Mouse (Mus musculus): ENCODE measurements around the gene Il21r. TPM values are rescaled to one million over a fixed set of nuclear protein-coding genes. Genes with fewer than 3 reads are reported as not detected.

Il21r gene
- total RNA-seq (2021): 1 to 10 TPM; 1.2 to 1.4 TPM
- long read RNA-seq, experiment 1: 0 reads
- long read RNA-seq, experiment 2: 0 reads

DNA sequence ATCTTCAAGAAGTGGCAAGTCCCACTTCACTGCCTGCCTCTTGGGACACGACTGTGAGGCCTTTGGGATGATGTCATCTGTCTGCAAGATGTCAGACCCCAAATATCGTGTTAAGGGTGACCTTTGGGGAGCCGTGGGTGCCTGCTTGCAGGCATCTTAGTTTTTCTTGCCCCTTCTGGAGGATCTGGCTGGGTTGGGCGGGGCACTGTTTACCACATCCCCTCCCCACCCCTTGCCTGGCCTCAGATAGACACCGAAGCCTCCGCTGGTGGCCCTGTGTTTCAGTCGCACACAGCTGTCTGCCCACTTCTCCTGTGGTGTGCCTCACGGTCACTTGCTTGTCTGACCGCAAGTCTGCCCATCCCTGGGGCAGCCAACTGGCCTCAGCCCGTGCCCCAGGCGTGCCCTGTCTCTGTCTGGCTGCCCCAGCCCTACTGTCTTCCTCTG lies at the start of gene Il21r:
Il21r (plus strand) TSS at position 245 of the 447 bp plus-strand sequence.
- peak in 1 of 2 experiments; percentile 17 for DNase-seq (ENCODE audit: extremely low spot score in 1 of 2, low spot score in 2 of 2)
- H3K4me3 ChIP-seq: no peak within 1 kb of the TSS
- intact Hi-C loops (cut with DNase I): no loop called here

DNA sequence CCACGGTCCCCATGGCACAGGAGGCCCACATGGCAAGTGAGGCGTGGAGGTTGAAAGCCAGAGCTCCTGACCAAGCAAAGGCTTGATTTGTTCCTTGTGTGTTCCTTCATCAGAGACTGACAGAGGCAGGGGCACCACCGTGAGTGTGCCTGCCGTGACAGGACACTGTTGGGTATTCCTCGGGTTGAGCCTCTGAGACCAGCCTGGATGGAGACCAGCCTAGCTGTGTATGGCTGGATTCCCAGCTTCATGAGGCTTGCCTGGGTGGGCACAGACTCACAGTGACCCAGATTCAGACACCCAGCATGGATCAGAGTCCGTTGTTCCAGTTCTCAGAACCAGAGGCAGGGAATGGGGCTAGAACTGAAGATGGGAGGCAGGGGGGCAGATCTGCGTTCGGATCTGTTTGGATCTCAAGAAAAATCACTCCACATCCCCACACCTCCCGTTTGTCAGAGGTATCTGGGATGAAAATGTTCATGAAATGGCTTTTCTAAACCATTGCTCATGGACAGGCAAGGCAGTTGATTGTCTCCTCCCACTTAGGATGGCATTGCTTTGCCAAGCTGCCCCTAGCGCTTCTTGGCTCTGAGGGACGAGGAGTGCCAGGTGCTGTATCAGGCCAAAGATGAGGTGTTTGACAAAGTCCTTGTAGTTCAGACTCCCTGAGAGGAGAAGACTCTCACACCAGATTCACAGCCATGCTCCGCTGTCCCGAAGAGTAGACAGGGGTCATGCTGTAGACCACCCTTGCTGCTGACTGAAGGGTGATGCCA lies 49.4 kb upstream of the Il21r start:
- DNase-seq (ENCODE audit: extremely low spot score in 1 of 2, low spot score in 2 of 2): no peak
- TF ChIP-seq CTCF (IDR thresholded peaks at IDR 0.05): no peak
- Histone ChIP-seq H3K27ac (no peak overlapping the region; the same call in none of the 2 replicates), H3K4me3 (no peak overlapping the region)
- intact Hi-C loops (cut with DNase I): loop anchor here (5.0 kb wide), 1 partner anchor 62 kb away; the partner anchor contains the start of gene Nsmce1

More for the DNA sequence above, at the start of gene Il21r:
- no peak for TF ChIP-seq CTCF (IDR thresholded peaks at IDR 0.05)
- H3K27ac ChIP-seq: no peak within 1 kb of the TSS

- intact Hi-C loops (cut with DNase I): loop anchor here (5.0 kb wide), 1 partner anchor 62 kb away; the partner anchor contains the start of gene Nsmce1
- no peak for TF ChIP-seq CTCF (IDR thresholded peaks at IDR 0.05)
- no peak for DNase-seq (ENCODE audit: extremely low spot score in 1 of 2, low spot score in 2 of 2)
- no peak overlapping the region for H3K27ac ChIP-seq
- H3K4me3 ChIP-seq: no peak overlapping the region
Observed at GRCm38 (mm10) chr7:125554456-125555114, 48.6 kb upstream of the Il21r start.

DNA sequence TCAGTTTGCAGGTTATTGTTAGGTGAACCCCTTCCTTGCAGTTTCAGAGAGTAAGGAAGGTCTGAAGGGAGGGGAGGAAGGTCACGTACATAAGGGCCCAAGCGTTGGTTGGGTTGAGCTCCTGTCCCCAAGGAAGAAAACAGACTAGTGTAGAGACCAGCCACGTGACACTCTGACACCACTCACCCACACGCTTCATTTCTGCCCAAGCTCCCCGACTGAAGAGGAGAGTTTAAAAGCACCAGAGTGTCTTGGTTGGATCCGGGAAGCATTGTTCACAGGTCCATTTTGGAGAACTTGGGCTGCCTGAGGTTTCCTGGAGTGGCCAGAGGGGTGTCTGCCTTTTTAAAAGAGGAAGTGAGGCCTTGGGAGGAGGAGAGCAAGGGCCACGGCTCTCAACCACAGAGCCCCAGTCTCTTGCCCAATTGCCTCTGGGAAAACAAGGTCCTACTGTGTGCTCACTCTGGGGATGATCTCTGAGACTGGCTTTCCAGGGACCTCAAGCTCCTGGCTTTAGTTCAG lies 47.8 kb upstream of the Il21r start:
- no peak for DNase-seq (ENCODE audit: extremely low spot score in 1 of 2, low spot score in 2 of 2)
- intact Hi-C loops (cut with DNase I): no loop called here
- TF ChIP-seq CTCF (IDR thresholded peaks at IDR 0.05): no peak

DNA sequence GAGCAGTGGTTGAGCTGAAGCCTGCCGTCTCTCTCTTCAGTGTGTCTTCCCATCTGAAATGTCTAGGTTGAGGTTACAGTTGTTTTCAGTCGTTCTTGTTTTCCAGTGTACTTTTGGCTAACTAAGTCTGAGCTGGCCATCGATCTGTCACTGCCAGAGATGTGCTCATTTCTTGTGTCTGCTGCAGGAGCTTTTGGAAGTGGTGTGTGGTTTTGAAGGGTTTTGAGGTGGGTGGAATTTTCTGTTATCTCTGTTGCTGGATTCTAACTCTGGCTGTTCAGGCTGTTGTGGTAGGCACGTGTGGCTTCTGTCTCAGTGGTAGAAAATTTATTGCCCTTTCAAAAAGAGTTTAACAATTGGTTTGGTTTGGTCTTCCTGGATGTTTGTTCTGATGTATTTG lies 47.1 kb upstream of the Il21r start:
- no peak overlapping the region for H3K4me3 ChIP-seq
- intact Hi-C loops (cut with DNase I): no loop called here
- H3K27ac ChIP-seq: no peak overlapping the region
- TF ChIP-seq CTCF (IDR thresholded peaks at IDR 0.05): no peak
- no peak for DNase-seq (ENCODE audit: extremely low spot score in 1 of 2, low spot score in 2 of 2)

More for the DNA sequence above, 47.8 kb upstream of the Il21r start:
- no peak overlapping the region for H3K4me3 ChIP-seq
- H3K27ac ChIP-seq: no peak overlapping the region

- DNase-seq (ENCODE audit: extremely low spot score in 1 of 2, low spot score in 2 of 2): no peak
- TF ChIP-seq CTCF (IDR thresholded peaks at IDR 0.05): no peak
- intact Hi-C loops (cut with DNase I): no loop called here
- Histone ChIP-seq H3K27ac (no peak overlapping the region), H3K4me3 (no peak overlapping the region)
Observed at GRCm38 (mm10) chr7:125556865-125557264, 46.4 kb upstream of the Il21r start.

DNA sequence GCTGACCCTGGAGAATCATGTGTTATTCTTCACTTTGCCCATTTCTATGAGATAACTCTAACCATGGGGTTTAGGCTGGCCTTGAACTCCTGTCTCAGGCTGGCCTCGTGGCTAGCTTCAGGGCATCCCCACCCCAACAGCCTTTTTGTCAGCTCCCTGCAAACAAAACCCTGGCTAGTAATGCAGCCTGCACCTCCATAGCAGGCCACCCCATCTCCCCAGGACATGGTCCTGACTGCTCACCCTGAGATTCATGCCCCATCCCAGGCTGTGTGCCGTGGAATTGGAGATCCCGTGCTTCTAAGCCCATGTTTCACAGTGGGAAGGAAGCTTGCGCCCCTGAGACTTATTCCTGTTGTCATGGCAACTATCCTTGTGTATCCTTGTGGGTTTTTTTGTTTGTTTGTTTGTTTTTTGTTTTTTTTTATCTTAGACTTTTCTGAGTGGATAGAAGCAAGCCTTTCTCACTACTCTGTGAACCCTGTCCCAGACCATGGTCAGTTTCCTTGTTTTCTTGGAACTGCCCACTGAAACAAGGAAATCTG lies 44.8 kb upstream of the Il21r start:
- intact Hi-C loops (cut with DNase I): no loop called here
- Histone ChIP-seq H3K4me3 (no peak overlapping the region), H3K27ac (no peak overlapping the region)
- DNase-seq (ENCODE audit: extremely low spot score in 1 of 2, low spot score in 2 of 2): no peak
- TF ChIP-seq CTCF (IDR thresholded peaks at IDR 0.05): no peak

DNA sequence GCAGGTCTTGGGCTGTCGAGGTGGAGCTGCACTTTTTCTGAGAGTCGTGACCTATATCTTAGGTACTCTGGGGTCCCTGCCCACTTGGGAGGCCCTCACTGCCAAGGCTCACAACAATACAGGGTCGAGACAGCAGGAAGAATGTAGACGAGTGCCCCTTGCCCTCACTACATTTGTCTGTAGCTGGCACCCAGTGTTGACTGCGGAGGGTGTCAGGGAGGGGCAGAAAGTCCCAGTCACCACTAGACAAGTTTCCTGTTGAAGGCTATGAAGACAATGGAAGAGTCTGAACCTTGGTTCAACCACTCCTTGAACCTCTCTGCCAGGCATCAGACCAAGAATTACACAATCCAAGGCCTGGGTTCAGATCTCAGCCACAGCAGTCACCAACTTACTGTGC lies 44.2 kb upstream of the Il21r start:
- no peak overlapping the region for H3K27ac ChIP-seq
- TF ChIP-seq CTCF (IDR thresholded peaks at IDR 0.05): no peak
- H3K4me3 ChIP-seq: no peak overlapping the region
- intact Hi-C loops (cut with DNase I): no loop called here
- no peak for DNase-seq (ENCODE audit: extremely low spot score in 1 of 2, low spot score in 2 of 2)

DNA sequence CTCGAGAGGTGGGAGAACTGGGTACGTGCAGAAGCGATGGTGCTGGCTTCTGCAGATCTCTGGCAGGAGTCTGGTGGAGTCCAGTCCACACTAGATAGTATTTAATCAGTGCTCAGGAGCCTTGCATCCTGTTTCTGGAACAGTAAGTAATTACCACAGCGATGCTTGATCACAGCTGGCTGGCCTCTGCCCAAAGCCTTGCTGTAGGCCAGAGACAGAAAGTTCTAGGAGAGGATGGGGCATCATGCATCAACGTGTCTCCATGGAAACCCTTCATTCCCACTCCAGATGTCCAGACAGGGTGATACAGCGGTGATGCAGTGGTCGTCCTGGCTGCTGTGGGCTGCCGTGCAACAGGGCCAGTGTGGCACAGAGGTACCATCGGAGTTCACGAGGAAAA lies 43.7 kb upstream of the Il21r start:
- no peak for DNase-seq (ENCODE audit: extremely low spot score in 1 of 2, low spot score in 2 of 2)
- no peak overlapping the region for H3K27ac ChIP-seq
- no peak overlapping the region for H3K4me3 ChIP-seq
- no peak for TF ChIP-seq CTCF (IDR thresholded peaks at IDR 0.05)
- intact Hi-C loops (cut with DNase I): no loop called here

DNA sequence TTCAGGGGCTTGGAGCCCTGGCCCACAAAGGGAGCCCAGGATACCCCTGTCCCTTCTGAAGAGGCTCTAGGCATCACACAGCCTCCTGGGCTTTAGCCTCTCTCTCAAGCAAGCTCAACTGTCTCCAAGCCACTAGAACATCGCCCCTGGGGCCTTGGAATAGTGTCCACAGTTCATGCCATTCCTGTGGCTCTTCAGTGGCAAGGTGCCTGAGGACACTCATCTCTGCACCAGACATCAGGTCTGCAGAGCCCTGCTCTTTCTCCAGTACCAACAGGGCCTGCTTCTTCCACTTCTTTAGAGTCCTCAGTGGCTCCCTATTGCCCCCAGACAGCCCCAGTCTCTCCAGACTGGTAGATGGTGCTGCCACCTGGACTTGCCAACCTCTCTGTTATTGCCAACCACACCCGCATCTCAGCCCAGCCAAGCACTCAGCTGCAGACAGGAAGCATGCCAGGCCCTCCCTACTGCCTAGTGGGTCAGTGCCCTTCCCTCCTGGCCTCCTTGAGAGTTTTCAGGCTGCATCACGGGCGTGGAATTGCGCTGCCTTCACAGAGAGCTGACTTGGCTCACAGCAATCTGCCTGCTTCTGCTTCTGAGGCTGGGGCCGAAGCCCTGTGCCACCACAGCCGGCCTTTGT lies 43.0 kb upstream of the Il21r start:
- no peak for TF ChIP-seq CTCF (IDR thresholded peaks at IDR 0.05)
- Histone ChIP-seq H3K4me3 (no peak overlapping the region), H3K27ac (no peak overlapping the region)
- intact Hi-C loops (cut with DNase I): no loop called here
- no peak for DNase-seq (ENCODE audit: extremely low spot score in 1 of 2, low spot score in 2 of 2)

DNA sequence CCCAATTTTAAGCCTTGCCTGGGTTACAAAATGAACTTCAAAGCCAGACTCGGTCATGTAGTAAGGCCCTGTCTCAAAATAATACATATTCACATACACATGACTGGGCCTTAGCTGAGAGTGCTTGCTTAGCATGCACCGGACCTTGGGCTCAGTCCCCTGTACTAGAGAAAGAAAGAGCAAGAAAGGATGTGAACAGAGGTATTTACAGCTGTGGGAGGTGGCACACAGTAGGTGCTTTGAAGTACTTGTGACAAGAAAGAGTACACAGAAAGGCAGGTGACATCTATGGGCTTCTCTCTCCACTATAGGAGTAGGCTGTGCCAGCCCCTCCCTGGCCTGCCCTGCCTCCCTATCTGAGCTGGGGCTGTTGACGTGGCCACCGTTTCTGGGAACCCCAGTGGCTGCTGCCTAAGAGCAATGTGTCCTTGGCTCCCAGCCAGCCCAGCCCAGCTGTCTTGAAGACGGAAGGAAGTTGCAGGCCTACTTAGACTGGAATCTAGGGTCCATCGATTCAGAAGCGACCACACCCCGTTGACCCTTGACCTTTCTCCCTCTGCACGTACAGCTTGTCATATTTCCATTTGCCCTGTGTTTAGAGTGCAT lies 42.0 kb upstream of the Il21r start:
- no peak overlapping the region for H3K27ac ChIP-seq
- TF ChIP-seq CTCF (IDR thresholded peaks at IDR 0.05): no peak
- intact Hi-C loops (cut with DNase I): no loop called here
- H3K4me3 ChIP-seq: no peak overlapping the region
- peak in 1 of 2 experiments; percentile 47 for DNase-seq (ENCODE audit: extremely low spot score in 1 of 2, low spot score in 2 of 2)

All from left cerebral cortex, adult 2 months (tissue).